Mouse (Mus musculus): ENCODE measurements at regions not wholly inside any gene's neighbourhood (a gene's known extent, or its start where the extent isn't known, plus 50 kb on each side); places are given as distances from the start of the nearest gene placed in this dataset.

- no peaks in the 10 kb centered on the region for H3K4me1 ChIP-seq (replicated peaks; ENCODE audit: control insufficient read depth, insufficient read depth)
- no peak for DNase-seq (ENCODE audit: low spot score)
- 76% methylated on average over 3 of the region's 3 CpGs for WGBS
- no peak overlapping the region for H3K9ac ChIP-seq (ENCODE audit: low read length)
- no peaks in the 10 kb centered on the region for H3K36me3 ChIP-seq (ENCODE audit: control insufficient read depth, insufficient read depth, low read length)
- H3K4me3 ChIP-seq (ENCODE audit: low read depth, low read length) = no peak overlapping the region
- no peaks in the 10 kb centered on the region for H3K9me3 ChIP-seq (ENCODE audit: control insufficient read depth, low read length)
- TF ChIP-seq CTCF (IDR thresholded peaks at IDR 0.05; ENCODE audit: low read depth) (no peak), EP300 (optimal IDR thresholded peaks at IDR 0.05) (no peak)
- H3K27ac ChIP-seq (replicated peaks) = no peak overlapping the region
- ATAC-seq (ENCODE audit: low FRiP score, low TSS enrichment) = 0 out of 2 replicates have a peak, but pooled peaks have one; percentile 8
- H3K27me3 ChIP-seq (ENCODE audit: control insufficient read depth, insufficient read depth, low read length) = no peaks in the 10 kb centered on the region
- no peak overlapping the region for H3K4me2 ChIP-seq (replicated peaks; ENCODE audit: low read depth)
These were observed 233.8 kb upstream of the Sox11 start for GRCm38 (mm10) chr12:27576109-27576700.

GRCm38 (mm10) chr12:27575629-27576028 is 233.3 kb upstream of the Sox11 start:
- H3K9me3 ChIP-seq (ENCODE audit: control insufficient read depth, low read length) = no peaks in the 10 kb centered on the region
- H3K9ac ChIP-seq (ENCODE audit: low read length) = no peak overlapping the region
- no peak overlapping the region for H3K4me3 ChIP-seq (ENCODE audit: low read depth, low read length)
- no peaks in the 10 kb centered on the region for H3K4me1 ChIP-seq (replicated peaks; ENCODE audit: control insufficient read depth, insufficient read depth)
- TF ChIP-seq EP300 (optimal IDR thresholded peaks at IDR 0.05) (no peak), CTCF (IDR thresholded peaks at IDR 0.05; ENCODE audit: low read depth) (no peak)
- no peaks in the 10 kb centered on the region for H3K36me3 ChIP-seq (ENCODE audit: control insufficient read depth, insufficient read depth, low read length)
- H3K4me2 ChIP-seq (replicated peaks; ENCODE audit: low read depth) = no peak overlapping the region
- H3K27me3 ChIP-seq (ENCODE audit: control insufficient read depth, insufficient read depth, low read length) = no peaks in the 10 kb centered on the region
- WGBS = 65% methylated on average over 7 of the region's 7 CpGs
- no peak overlapping the region for H3K27ac ChIP-seq (replicated peaks)
- ATAC-seq (ENCODE audit: low FRiP score, low TSS enrichment) (no peak), DNase-seq (ENCODE audit: low spot score) (no peak)

- Histone ChIP-seq H3K36me3 (ENCODE audit: control insufficient read depth, insufficient read depth, low read length) (no peaks in the 10 kb centered on the region), H3K9ac (ENCODE audit: low read length) (no peak overlapping the region), H3K9me3 (ENCODE audit: control insufficient read depth, low read length) (no peaks in the 10 kb centered on the region), H3K4me1 (replicated peaks; ENCODE audit: control insufficient read depth, insufficient read depth) (no peaks in the 10 kb centered on the region), H3K27ac (replicated peaks) (no peak overlapping the region), H3K27me3 (ENCODE audit: control insufficient read depth, insufficient read depth, low read length) (no peaks in the 10 kb centered on the region), H3K4me3 (ENCODE audit: low read depth, low read length) (no peak overlapping the region), H3K4me2 (replicated peaks; ENCODE audit: low read depth) (no peak overlapping the region)
- TF ChIP-seq EP300 (optimal IDR thresholded peaks at IDR 0.05) (no peak), CTCF (IDR thresholded peaks at IDR 0.05; ENCODE audit: low read depth) (no peak)
- 65% methylated on average over 3 of the region's 3 CpGs for whole genome bisulfite sequencing
- ATAC-seq (ENCODE audit: low FRiP score, low TSS enrichment) (no peak), DNase-seq (ENCODE audit: low spot score) (no peak)
These were observed 224.9 kb upstream of the Sox11 start for GRCm38 (mm10) chr12:27567250-27567649.

GRCm38 (mm10) chr12:27565965-27566507 is 223.7 kb upstream of the Sox11 start:
- Histone ChIP-seq H3K9me3 (ENCODE audit: control insufficient read depth, low read length) (no peaks in the 10 kb centered on the region), H3K4me1 (replicated peaks; ENCODE audit: control insufficient read depth, insufficient read depth) (no peaks in the 10 kb centered on the region), H3K9ac (ENCODE audit: low read length) (no peak overlapping the region), H3K27ac (replicated peaks) (no peak overlapping the region), H3K27me3 (ENCODE audit: control insufficient read depth, insufficient read depth, low read length) (no peaks in the 10 kb centered on the region), H3K4me3 (ENCODE audit: low read depth, low read length) (no peak overlapping the region), H3K36me3 (ENCODE audit: control insufficient read depth, insufficient read depth, low read length) (no peaks in the 10 kb centered on the region), H3K4me2 (replicated peaks; ENCODE audit: low read depth) (no peak overlapping the region)
- ATAC-seq (ENCODE audit: low FRiP score, low TSS enrichment) (no peak), DNase-seq (ENCODE audit: low spot score) (no peak)
- TF ChIP-seq CTCF (IDR thresholded peaks at IDR 0.05; ENCODE audit: low read depth) (no peak), EP300 (optimal IDR thresholded peaks at IDR 0.05) (no peak)
- 47% methylated on average over 8 of the region's 8 CpGs for WGBS

GRCm38 (mm10) chr12:27564641-27565306 is 222.4 kb upstream of the Sox11 start:
- WGBS = 70% methylated on average over 5 of the region's 5 CpGs
- DNase-seq (ENCODE audit: low spot score) = no peak
- Histone ChIP-seq H3K4me1 (replicated peaks; ENCODE audit: control insufficient read depth, insufficient read depth) (no peaks in the 10 kb centered on the region), H3K27ac (replicated peaks) (no peak overlapping the region), H3K9me3 (ENCODE audit: control insufficient read depth, low read length) (no peaks in the 10 kb centered on the region), H3K27me3 (ENCODE audit: control insufficient read depth, insufficient read depth, low read length) (no peaks in the 10 kb centered on the region), H3K36me3 (ENCODE audit: control insufficient read depth, insufficient read depth, low read length) (no peaks in the 10 kb centered on the region), H3K9ac (ENCODE audit: low read length) (no peak overlapping the region), H3K4me2 (replicated peaks; ENCODE audit: low read depth) (no peak overlapping the region), H3K4me3 (ENCODE audit: low read depth, low read length) (no peak overlapping the region)
- ATAC-seq (ENCODE audit: low FRiP score, low TSS enrichment) = no peak
- TF ChIP-seq EP300 (optimal IDR thresholded peaks at IDR 0.05) = no peak
- no peak for TF ChIP-seq CTCF (IDR thresholded peaks at IDR 0.05; ENCODE audit: low read depth)

- TF ChIP-seq CTCF (IDR thresholded peaks at IDR 0.05; ENCODE audit: low read depth) = no peak
- TF ChIP-seq EP300 (optimal IDR thresholded peaks at IDR 0.05) = no peak
- no peak overlapping the region for H3K9ac ChIP-seq (ENCODE audit: low read length)
- no peaks in the 10 kb centered on the region for H3K36me3 ChIP-seq (ENCODE audit: control insufficient read depth, insufficient read depth, low read length)
- 60% methylated on average over 3 of the region's 3 CpGs for WGBS
- no peaks in the 10 kb centered on the region for H3K9me3 ChIP-seq (ENCODE audit: control insufficient read depth, low read length)
- no peak overlapping the region for H3K4me3 ChIP-seq (ENCODE audit: low read depth, low read length)
- H3K4me2 ChIP-seq (replicated peaks; ENCODE audit: low read depth) = no peak overlapping the region
- no peak for DNase-seq (ENCODE audit: low spot score)
- no peaks in the 10 kb centered on the region for H3K4me1 ChIP-seq (replicated peaks; ENCODE audit: control insufficient read depth, insufficient read depth)
- no peak overlapping the region for H3K27ac ChIP-seq (replicated peaks)
- H3K27me3 ChIP-seq (ENCODE audit: control insufficient read depth, insufficient read depth, low read length) = no peaks in the 10 kb centered on the region
- no peak for ATAC-seq (ENCODE audit: low FRiP score, low TSS enrichment)
These were observed 221.5 kb upstream of the Sox11 start for GRCm38 (mm10) chr12:27563900-27564299.

Measured in stomach, postnatal 0 days (tissue).